Mouse (Mus musculus): Measurements from ENCODE around the gene Tnfsf4. TPM values are rescaled to one million over a fixed set of nuclear protein-coding genes. Genes with fewer than 3 reads are reported as not detected.

Tnfsf4 gene
- polyA plus RNA-seq (2015; fragmentation: Nextera tagmentation; extraction: Ambion mirVana) = 0.05 TPM in 1 of 2 replicates, not detected in the other

DNA sequence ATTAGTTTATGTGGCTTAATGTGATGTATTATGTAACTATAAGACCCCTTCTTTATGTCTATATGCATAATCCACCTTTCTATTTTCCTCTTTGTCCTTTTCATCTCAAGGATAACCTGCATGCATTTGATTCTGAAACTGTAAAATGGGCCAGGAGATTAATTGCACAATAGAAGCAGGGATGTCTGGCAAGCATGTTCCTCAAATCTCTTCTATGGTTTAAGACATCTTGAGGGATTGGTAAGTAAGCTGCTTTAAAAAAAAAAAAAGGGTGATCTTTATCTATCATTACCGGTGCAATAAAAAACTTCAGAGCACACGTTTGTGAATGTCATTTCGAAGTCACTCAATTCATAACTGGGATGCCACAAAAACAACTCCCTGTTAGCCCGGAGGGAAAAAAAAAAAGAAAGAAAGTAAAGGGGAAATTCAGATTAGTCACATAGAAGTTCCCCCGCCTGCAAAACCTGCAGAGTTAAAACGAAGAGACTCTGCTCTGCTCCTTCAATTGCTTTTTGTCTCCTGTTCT, at the start of gene Tnfsf4:
Gene Tnfsf4, plus strand, starts transcription at position 479 of the 529 bp plus-strand sequence.
- Histone ChIP-seq H3K9ac (no peak within 1 kb of the TSS), H3K36me3 (no peaks in the 10 kb centered on the region), H3K4me3 (replicated peaks) (no peak within 1 kb of the TSS), H3K27ac (no peak within 1 kb of the TSS), H3K4me1 (replicated peaks) (0 out of 2 replicates have a peak, but pooled peaks cover 4% of the 10 kb centered on the region), H3K27me3 (no peaks in the 10 kb centered on the region), H3K9me3 (replicated peaks) (no peaks in the 10 kb centered on the region), H3K4me2 (no peak within 1 kb of the TSS)
- DNase-seq = no peak
- WGBS (ENCODE audit: insufficient replicate concordance) = 44% methylated on average over 6 of the region's 6 CpGs
- ATAC-seq (ENCODE audit: low read depth) = no peak

DNA sequence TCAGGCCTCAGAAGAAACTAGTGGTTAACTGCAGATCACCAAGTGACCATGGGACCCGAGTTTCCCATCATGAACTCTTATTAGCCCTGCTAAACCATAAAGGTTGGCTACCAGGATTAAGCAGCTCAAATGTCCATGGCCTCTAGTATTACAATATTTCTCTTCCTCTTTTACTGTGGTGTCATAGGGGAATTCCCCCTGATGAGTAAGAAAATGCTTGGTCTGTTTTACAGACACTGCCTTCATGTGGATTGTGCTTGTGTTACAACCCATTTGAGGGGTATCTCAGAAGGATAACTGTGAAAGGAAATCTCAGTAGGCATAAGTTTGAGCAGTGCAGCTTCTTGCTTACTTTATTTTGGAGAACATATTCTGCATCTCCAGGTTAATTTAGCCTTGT, 44.2 kb upstream of the Tnfsf4 start:
- H3K4me1 ChIP-seq (replicated peaks) = no peaks in the 10 kb centered on the region
- H3K4me2 ChIP-seq = no peak overlapping the region
- no peaks in the 10 kb centered on the region for H3K36me3 ChIP-seq
- no peaks in the 10 kb centered on the region for H3K27me3 ChIP-seq
- no peak for ATAC-seq (ENCODE audit: low read depth)
- no peak overlapping the region for H3K9ac ChIP-seq
- no peak overlapping the region for H3K27ac ChIP-seq
- H3K9me3 ChIP-seq (replicated peaks) = no peaks in the 10 kb centered on the region
- DNase-seq = no peak
- H3K4me3 ChIP-seq (replicated peaks) = no peak overlapping the region
- WGBS (ENCODE audit: insufficient replicate concordance) = 32% methylated on average over 1 of the region's 1 CpGs

DNA sequence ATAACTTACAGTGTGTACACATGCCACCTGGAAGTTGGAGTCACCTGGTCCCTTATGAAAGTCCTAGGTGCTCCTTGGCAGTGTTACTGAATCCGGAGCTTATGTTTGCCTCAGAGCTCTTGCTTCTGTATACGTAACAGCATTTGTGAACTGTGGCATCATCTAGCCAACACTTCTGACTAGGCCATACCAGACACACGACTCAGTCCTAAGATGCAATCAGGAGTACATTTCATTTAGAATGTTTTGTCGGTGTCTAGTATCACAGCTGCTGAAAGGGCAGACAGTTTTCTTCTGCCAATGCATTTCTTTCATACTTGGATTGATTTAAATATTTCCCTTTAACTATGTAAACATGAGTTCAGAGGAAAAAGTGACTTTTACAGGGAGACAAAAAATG, 30.2 kb upstream of the Tnfsf4 start:
- no peak overlapping the region for H3K4me3 ChIP-seq (replicated peaks)
- no peak overlapping the region for H3K4me2 ChIP-seq
- H3K9me3 ChIP-seq (replicated peaks) = no peaks in the 10 kb centered on the region
- no peaks in the 10 kb centered on the region for H3K36me3 ChIP-seq
- ATAC-seq (ENCODE audit: low read depth) (no peak), DNase-seq (no peak)
- H3K27ac ChIP-seq = no peak overlapping the region
- no peak overlapping the region for H3K9ac ChIP-seq
- no peaks in the 10 kb centered on the region for H3K27me3 ChIP-seq
- 72% methylated on average over 4 of the region's 4 CpGs for WGBS (ENCODE audit: insufficient replicate concordance)
- H3K4me1 ChIP-seq (replicated peaks) = no peaks in the 10 kb centered on the region

DNA sequence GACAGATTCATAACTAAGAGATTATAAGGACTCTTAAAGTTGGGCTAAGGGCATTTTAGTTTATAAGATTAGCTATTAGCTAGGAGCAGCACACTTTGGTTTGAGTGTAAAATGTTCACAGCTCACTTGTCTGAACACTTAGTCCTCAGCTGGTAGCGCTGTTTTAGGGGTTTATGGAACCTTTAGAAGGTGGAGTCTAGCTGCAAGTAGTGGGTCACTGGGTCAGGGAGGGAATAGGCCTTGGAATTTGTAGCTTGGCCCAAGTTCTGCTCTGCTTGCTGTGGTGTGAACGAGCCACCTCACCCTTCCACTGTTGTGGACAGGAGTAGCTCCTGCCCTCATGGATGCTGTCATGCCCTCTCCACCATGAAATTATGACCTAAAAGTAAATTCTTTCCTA, 23.3 kb upstream of the Tnfsf4 start:
- Histone ChIP-seq H3K9me3 (replicated peaks) (no peaks in the 10 kb centered on the region), H3K36me3 (no peaks in the 10 kb centered on the region), H3K4me3 (replicated peaks) (no peak overlapping the region), H3K9ac (no peak overlapping the region), H3K4me1 (replicated peaks) (no peaks in the 10 kb centered on the region), H3K4me2 (no peak overlapping the region), H3K27ac (no peak overlapping the region), H3K27me3 (no peaks in the 10 kb centered on the region)
- ATAC-seq (ENCODE audit: low read depth) (no peak), DNase-seq (no peak)
- 52% methylated on average over 2 of the region's 2 CpGs for whole genome bisulfite sequencing (ENCODE audit: insufficient replicate concordance)

DNA sequence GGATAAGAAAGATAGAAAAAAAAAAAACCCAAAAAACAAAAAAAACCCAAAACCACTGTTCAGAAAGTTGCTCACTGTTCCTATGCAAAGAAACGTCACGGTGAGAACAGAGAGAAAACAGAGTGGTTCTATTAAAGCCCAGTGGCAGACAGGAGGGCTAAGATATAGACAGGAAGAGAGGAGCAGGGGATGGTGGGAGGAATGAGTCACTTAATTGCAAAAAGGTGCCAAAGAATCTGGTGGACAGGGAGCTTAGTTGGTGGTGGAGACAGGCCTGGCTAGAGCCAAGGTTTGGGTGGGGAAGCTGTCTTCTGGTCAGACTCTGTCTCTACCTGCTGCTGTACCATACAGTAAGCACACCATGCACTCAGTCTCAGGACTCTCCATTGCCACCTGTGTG, 19.3 kb upstream of the Tnfsf4 start:
- Histone ChIP-seq H3K4me1 (replicated peaks) (no peaks in the 10 kb centered on the region), H3K36me3 (no peaks in the 10 kb centered on the region), H3K9ac (no peak overlapping the region), H3K4me2 (no peak overlapping the region), H3K27me3 (no peaks in the 10 kb centered on the region), H3K9me3 (replicated peaks) (no peaks in the 10 kb centered on the region), H3K27ac (no peak overlapping the region), H3K4me3 (replicated peaks) (no peak overlapping the region)
- ATAC-seq (ENCODE audit: low read depth) (no peak), DNase-seq (no peak)
- 66% methylated on average over 2 of the region's 2 CpGs for WGBS (ENCODE audit: insufficient replicate concordance)

DNA sequence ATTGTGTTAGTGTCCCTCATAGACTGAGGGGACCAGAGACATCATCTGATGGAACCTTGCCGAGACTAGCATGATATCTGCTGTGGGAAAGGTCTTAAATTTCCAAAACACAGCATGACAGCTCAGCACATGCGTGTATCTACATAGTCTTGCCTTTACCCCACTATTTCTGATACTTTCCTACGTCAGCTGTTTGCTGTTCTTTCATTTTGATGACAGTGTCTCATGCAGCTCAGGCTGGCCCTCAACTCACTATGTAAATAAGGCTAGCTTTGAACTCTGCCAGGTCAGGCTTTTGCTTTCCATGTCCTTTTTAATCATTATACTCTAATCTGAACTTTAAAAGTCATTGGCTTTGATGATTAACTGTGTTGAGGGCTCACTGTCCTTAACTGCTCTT, 16.6 kb upstream of the Tnfsf4 start:
- Histone ChIP-seq H3K9me3 (replicated peaks) (no peaks in the 10 kb centered on the region), H3K4me2 (no peak overlapping the region), H3K4me1 (replicated peaks) (no peaks in the 10 kb centered on the region), H3K27me3 (no peaks in the 10 kb centered on the region), H3K36me3 (no peaks in the 10 kb centered on the region), H3K4me3 (replicated peaks) (no peak overlapping the region), H3K27ac (no peak overlapping the region), H3K9ac (no peak overlapping the region)
- WGBS (ENCODE audit: insufficient replicate concordance) = 54% methylated on average over 3 of the region's 3 CpGs
- ATAC-seq (ENCODE audit: low read depth) = no peak
- DNase-seq = no peak

DNA sequence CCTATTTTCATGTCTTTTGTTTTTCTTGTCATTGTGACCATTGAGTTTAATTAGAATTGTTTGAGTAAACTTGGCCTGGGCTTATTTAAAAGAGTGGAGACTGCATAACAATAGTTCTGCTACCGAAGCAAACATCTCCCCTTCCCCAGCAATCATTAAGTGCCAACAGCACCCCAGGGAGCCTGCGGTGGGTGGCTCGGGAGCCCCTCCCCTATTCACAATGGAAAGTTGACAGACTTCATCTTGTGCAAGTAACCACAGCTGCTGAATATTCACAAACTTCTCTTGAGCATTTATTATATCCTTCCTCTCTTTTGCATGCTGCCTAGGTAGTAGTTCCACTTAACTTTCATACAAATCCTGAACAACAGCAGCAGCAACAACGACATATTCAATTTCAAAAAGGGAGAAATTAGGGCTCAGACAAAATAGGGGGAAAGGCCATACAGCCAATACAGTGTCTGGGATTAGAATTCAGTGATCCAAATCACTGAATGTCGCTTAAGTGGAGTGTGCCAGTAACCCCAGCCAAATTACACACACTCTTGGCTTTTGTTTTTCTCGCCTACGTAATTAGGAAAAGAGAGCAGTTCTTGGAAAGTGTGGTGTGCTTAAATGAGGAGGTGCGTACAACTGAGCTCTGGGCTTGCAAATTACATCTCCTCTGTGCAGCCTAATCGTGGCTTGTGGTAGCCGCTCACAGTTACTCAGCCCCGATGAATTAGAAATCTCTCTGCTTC, 15.4 kb upstream of the Tnfsf4 start:
- Histone ChIP-seq H3K4me3 (replicated peaks) (no peak overlapping the region), H3K4me2 (no peak overlapping the region), H3K27me3 (no peaks in the 10 kb centered on the region), H3K9me3 (replicated peaks) (no peaks in the 10 kb centered on the region), H3K36me3 (no peaks in the 10 kb centered on the region), H3K4me1 (replicated peaks) (no peaks in the 10 kb centered on the region), H3K27ac (no peak overlapping the region), H3K9ac (no peak overlapping the region)
- DNase-seq = no peak
- no peak for ATAC-seq (ENCODE audit: low read depth)
- 42% methylated on average over 11 of the region's 11 CpGs for WGBS (ENCODE audit: insufficient replicate concordance)

DNA sequence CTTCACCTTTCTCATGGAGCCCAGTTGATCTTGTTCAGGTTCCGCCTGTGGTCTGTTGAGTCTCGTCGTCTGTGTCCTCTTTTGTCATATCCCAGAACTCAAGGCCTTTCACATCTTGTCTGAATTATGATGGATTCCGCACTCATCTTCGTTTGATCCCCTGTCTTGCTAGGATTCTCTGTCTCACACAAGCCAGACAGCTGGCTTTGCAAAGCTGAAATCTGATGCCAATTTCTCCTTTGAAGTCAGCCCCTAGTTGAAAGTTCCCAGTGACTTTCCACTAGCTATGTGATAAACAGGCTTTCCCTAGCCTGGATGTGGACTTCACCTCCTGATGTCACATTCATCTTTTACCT, 14.8 kb upstream of the Tnfsf4 start:
- Histone ChIP-seq H3K4me1 (replicated peaks) (no peaks in the 10 kb centered on the region), H3K9ac (no peak overlapping the region), H3K4me3 (replicated peaks) (no peak overlapping the region), H3K9me3 (replicated peaks) (no peaks in the 10 kb centered on the region), H3K4me2 (no peak overlapping the region), H3K36me3 (no peaks in the 10 kb centered on the region), H3K27me3 (no peaks in the 10 kb centered on the region), H3K27ac (no peak overlapping the region)
- no peak for DNase-seq
- WGBS (ENCODE audit: insufficient replicate concordance) = 48% methylated on average over 5 of the region's 5 CpGs
- no peak for ATAC-seq (ENCODE audit: low read depth)

DNA sequence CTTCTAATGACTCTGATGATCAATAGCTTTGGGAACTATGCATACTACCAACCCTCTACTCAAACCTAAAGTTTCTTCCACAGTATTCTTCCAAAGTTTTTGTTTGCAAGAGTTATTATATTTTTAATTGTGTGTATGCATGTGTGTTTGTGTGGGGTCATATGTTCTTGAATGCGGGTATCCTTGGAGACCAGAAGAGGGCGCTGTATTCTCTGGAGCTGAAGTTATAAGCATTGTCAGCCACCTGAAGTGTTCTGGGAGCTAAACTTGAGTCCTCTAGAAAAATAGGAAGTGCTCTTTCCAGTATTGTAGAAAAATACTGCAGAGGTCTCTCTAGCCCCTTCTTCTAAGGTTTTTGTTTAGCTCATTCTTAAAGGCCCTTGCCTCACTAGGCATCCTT, 5.1 kb upstream of the Tnfsf4 start:
- no peak overlapping the region for H3K4me3 ChIP-seq (replicated peaks)
- H3K27me3 ChIP-seq = no peaks in the 10 kb centered on the region
- H3K36me3 ChIP-seq = no peaks in the 10 kb centered on the region
- no peak for DNase-seq
- no peak overlapping the region for H3K27ac ChIP-seq
- H3K9ac ChIP-seq = no peak overlapping the region
- no peak overlapping the region for H3K4me2 ChIP-seq
- H3K9me3 ChIP-seq (replicated peaks) = no peaks in the 10 kb centered on the region
- WGBS (ENCODE audit: insufficient replicate concordance) = 43% methylated on average over 2 of the region's 2 CpGs
- no peaks in the 10 kb centered on the region for H3K4me1 ChIP-seq (replicated peaks)
- no peak for ATAC-seq (ENCODE audit: low read depth)

DNA sequence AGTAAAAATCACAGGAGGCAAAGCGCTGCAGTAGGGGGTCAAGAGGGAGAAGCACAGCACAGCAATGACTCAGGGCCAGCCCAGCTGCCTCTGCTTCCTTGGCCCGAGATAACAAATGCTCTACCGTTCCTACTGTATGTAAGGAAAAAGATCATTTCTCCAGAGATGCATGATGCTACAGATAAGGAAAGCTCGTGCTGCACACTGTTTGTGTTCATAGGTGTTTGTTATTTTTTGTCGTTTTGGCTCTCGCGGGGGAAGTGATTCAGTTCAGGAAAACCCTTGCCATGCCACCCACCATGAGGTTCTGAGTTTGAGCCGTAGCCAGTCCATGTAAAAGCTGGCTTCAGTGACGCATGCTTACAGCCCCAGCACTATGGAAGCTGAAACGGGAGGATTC, 2.3 kb upstream of the Tnfsf4 start:
- Histone ChIP-seq H3K27ac (no peak overlapping the region), H3K27me3 (no peaks in the 10 kb centered on the region), H3K9ac (no peak overlapping the region), H3K36me3 (no peaks in the 10 kb centered on the region), H3K4me3 (replicated peaks) (no peak overlapping the region), H3K4me2 (no peak overlapping the region), H3K4me1 (replicated peaks) (0 out of 2 replicates have a peak, but pooled peaks cover 4% of the 10 kb centered on the region), H3K9me3 (replicated peaks) (no peaks in the 10 kb centered on the region)
- WGBS (ENCODE audit: insufficient replicate concordance) = 48% methylated on average over 10 of the region's 10 CpGs
- DNase-seq = no peak
- ATAC-seq (ENCODE audit: low read depth) = no peak

DNA sequence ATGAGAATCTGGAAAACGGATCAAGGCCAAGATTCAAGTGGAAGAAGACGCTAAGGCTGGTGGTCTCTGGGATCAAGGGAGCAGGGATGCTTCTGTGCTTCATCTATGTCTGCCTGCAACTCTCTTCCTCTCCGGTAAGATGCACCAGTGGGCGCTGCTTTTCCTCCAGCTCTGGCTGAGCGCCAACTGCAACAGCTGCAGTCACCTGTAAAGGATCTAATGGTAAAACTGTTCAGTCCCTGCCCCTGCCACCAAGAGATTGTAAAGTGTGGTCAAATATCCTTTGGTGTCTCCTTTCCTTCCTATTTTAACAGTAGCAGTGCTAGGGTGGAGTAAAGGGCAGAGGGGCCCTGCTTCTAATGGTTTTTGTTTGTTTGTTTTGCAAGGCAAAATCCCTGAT, 401 bp downstream of the Tnfsf4 start:
- H3K9me3 ChIP-seq (replicated peaks) = no peaks in the 10 kb centered on the region
- no peak overlapping the region for H3K4me2 ChIP-seq
- 51% methylated on average over 5 of the region's 5 CpGs for WGBS (ENCODE audit: insufficient replicate concordance)
- no peaks in the 10 kb centered on the region for H3K27me3 ChIP-seq
- H3K9ac ChIP-seq = no peak overlapping the region
- H3K36me3 ChIP-seq = no peaks in the 10 kb centered on the region
- no peak for ATAC-seq (ENCODE audit: low read depth)
- H3K4me1 ChIP-seq (replicated peaks) = 0 out of 2 replicates have a peak, but pooled peaks cover 4% of the 10 kb centered on the region
- no peak overlapping the region for H3K4me3 ChIP-seq (replicated peaks)
- H3K27ac ChIP-seq = no peak overlapping the region
- DNase-seq = no peak

DNA sequence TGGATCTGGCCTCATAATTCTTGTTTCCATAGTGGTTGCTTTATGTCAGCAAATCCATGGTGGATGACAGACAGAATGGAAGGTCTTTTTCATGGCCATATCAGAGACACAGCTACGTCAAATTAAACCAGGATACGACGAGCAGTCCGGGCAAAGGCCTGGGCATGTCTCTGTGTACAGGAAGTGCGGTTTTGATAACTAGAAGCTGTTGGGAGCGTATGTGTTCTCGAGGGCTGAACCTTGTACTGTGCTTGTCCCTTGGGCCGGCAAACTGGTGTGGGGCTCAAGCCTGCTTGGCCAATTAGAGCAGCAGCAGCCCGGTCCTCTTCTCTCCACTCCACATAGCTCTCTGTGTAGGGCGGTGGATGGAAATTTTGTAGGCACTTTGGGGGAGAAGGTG, 1.1 kb downstream of the Tnfsf4 start:
- Histone ChIP-seq H3K27ac (no peak overlapping the region), H3K9me3 (replicated peaks) (no peaks in the 10 kb centered on the region), H3K36me3 (no peaks in the 10 kb centered on the region), H3K9ac (no peak overlapping the region), H3K4me3 (replicated peaks) (no peak overlapping the region), H3K27me3 (no peaks in the 10 kb centered on the region), H3K4me1 (replicated peaks) (0 out of 2 replicates have a peak, but pooled peaks cover 4% of the 10 kb centered on the region), H3K4me2 (no peak overlapping the region)
- DNase-seq = no peak
- 34% methylated on average over 10 of the region's 10 CpGs for WGBS (ENCODE audit: insufficient replicate concordance)
- no peak for ATAC-seq (ENCODE audit: low read depth)
